Mouse (Mus musculus) G1E (cell line): Measurements from ENCODE around the gene Cers6. TPM values are rescaled to one million over a fixed set of nuclear protein-coding genes. Genes with fewer than 3 reads are reported as not detected.

Source experiments
- ATAC-seq: 2 replicates; pipeline ENCODE4 v1.8.0; 2016; ENCODE audit warnings: mild to moderate bottlenecking; ENCODE audit not compliant: insufficient number of reproducible peaks, poor library complexity, low FRiP score, severe bottlenecking; ENCODE audit errors: extremely low read depth
- DNase-seq: peaks from one replicate; pipeline ENCODE4 v3.0.0; 2012; ENCODE audit warnings: low spot score
- H3K27me3 ChIP-seq: 2 replicates; pipeline ENCODE4 v1.6.1; 2012; ENCODE audit warnings: mild to moderate bottlenecking, low read length, inconsistent platforms; ENCODE audit not compliant: insufficient read depth
- H3K36me3 ChIP-seq: replicated peaks from 2 replicates; pipeline ENCODE3; 2012; ENCODE audit warnings: mild to moderate bottlenecking, inconsistent platforms
- H3K4me1 ChIP-seq: 2 replicates; pipeline ENCODE4 v1.6.1; 2012; ENCODE audit warnings: low read depth, low read length, inconsistent platforms, mixed read lengths; ENCODE audit not compliant: insufficient read depth
- H3K4me3 ChIP-seq: 2 replicates; pipeline ENCODE4 v1.5.1; 2012; ENCODE audit warnings: low read depth, mild to moderate bottlenecking, inconsistent platforms, low read length, moderate library complexity, mixed read lengths
- H3K9me3 ChIP-seq: replicated peaks from 2 replicates; pipeline ENCODE4 v1.6.1; 2012; ENCODE audit warnings: inconsistent platforms
- CTCF ChIP-seq: IDR thresholded peaks from 2 replicates; pipeline ENCODE4 v1.5.1; 2012; ENCODE audit warnings: low read depth, low read length, inconsistent platforms, mixed read lengths
- GATA1 ChIP-seq: IDR thresholded peaks from 2 replicates; pipeline ENCODE4 v1.6.1; 2012; ENCODE audit warnings: borderline replicate concordance, low read length, inconsistent platforms, mixed read lengths
- GATA2 ChIP-seq: IDR thresholded peaks from 2 replicates; pipeline ENCODE4 v1.6.1; 2012; ENCODE audit warnings: low read depth, low read length, inconsistent platforms, borderline replicate concordance
- POLR2AphosphoS5 ChIP-seq: IDR thresholded peaks from 2 replicates; pipeline ENCODE4 v1.6.1; 2012; ENCODE audit warnings: low read depth, low read length, inconsistent platforms; ENCODE audit not compliant: insufficient replicate concordance
- TAL1 ChIP-seq: conservative IDR thresholded peaks from 2 replicates; pipeline ENCODE4 v1.6.1; 2012; ENCODE audit warnings: low read depth, low read length, inconsistent platforms, mixed read lengths
- polyA plus RNA-seq: library from polyadenylated mRNA; stranded (reverse); fragments of >175 nt; gene quantifications from 2 replicates; pipeline ENCODE4 v1.2.3, GENCODE M21; 2012
- total RNA-seq, 2 experiments: library from RNA; stranded (forward) in 1 of 2; stranded (reverse) in 1 of 2; fragments of 200-1000 nt in 1 of 2; fragments of >200 nt in 1 of 2; fragmentation: Nextera tagmentation in 1 of 2; gene quantifications; 2 replicates each; pipeline ENCODE4 v1.2.3; 2014 to 2017

The Cers6 gene
- total and polyA plus RNA-seq, 3 experiments, result 14.8 to 92.4 (median 55.7) TPM

DNA sequence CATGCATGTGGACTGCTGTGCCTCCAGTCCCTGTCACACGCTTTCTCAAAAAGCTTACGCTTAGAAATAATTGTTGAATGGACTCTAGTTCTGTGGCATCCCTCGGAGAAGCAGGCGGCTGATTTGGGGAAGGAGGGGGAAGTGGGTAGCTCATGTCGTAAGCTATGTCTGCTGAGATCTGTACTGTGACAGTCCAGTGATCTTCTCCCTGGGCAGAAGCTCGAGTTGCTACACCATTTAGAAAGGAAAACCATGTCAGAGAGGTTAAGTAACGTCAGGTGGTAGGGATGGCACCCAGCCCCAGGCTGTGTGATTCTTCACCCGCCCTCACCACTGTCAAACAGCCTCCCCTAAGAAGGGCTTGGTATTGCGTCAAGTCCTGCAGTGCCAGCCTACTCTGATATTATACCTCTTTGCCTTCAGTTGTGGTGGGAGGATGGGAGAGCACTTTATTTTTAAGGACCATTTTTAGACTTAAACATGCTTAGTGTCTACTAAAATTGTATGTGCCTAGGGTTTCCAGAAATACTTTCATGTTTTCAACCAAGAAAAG lies 154.0 kb downstream of the Cers6 start:
- TF ChIP-seq CTCF (no peak), GATA1 (no peak), TAL1 (no peak), GATA2 (no peak), POLR2AphosphoS5 (no peak)
- peaks cover 60% of the 10 kb centered on the region for H3K36me3 ChIP-seq
- H3K4me3 ChIP-seq, result no peak overlapping the region
- peaks cover 40% of the 10 kb centered on the region for H3K4me1 ChIP-seq
- H3K27me3 ChIP-seq, result no peaks in the 10 kb centered on the region
- no peak for DNase-seq
- no peaks in the 10 kb centered on the region for H3K9me3 ChIP-seq
- no peak for ATAC-seq

DNA sequence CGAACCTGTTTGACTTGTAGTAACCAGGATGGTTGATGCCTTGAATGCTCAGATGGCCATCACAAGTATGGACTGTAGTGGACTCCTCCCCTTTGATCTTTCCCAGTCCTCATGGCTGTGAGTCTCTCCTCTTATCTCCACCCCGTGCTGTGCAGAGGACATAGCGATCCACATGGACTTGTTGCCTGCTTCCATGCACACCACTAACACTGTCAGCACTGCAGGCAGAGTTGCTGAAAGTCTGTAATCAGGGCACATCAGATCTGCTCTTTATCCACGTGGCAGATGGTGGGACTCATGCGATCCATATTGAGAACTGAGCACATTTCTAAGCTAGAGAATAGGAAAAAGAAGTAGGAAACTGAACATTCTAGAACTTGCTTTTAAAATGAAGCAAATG lies 154.6 kb downstream of the Cers6 start:
- no peaks in the 10 kb centered on the region for H3K9me3 ChIP-seq
- peaks cover 58% of the 10 kb centered on the region for H3K36me3 ChIP-seq

DNA sequence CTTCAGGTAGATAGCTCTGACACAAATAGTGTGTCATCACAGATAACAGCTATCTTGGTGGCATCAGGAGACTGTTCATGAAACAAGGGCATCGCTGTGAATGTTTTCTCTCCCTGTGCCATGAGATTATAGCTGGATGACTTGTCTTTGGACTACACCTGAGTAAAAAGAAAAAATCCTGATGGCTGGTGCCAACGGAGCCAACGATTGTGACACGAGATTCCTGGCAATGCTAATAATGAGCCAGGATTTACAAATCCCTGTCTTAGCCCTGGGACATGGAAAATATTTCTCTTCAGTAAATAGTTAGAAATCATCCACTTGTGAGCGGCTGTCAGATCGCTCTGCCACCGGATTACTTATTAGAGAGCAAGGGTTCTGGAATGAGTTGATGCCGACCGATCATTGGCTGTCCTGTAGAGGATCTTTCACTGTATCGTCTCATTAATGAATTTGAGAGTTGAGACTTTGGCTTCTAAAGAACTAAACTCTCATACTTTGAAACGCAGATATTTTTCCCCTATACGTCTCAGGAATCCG lies 157.9 kb downstream of the Cers6 start:
- 0 out of 2 replicates have a peak, but pooled peaks have one; percentile 27 for TF ChIP-seq TAL1
- TF ChIP-seq POLR2AphosphoS5, result no peak
- H3K36me3 ChIP-seq, result peaks cover 42% of the 10 kb centered on the region
- H3K9me3 ChIP-seq, result no peaks in the 10 kb centered on the region
- H3K27me3 ChIP-seq, result no peaks in the 10 kb centered on the region
- no peak for DNase-seq
- ATAC-seq, result peak; percentile 18; the same call in 1 of the 2 replicates
- peaks cover 43% of the 10 kb centered on the region for H3K4me1 ChIP-seq
- no peak overlapping the region for H3K4me3 ChIP-seq

More for the DNA sequence above, 154.6 kb downstream of the Cers6 start:
- H3K4me1 ChIP-seq, result peaks cover 43% of the 10 kb centered on the region
- ATAC-seq, result no peak
- no peak for DNase-seq
- no peaks in the 10 kb centered on the region for H3K27me3 ChIP-seq
- TF ChIP-seq GATA1 (no peak), POLR2AphosphoS5 (no peak), GATA2 (no peak), TAL1 (no peak), CTCF (no peak)
- no peak overlapping the region for H3K4me3 ChIP-seq

DNA sequence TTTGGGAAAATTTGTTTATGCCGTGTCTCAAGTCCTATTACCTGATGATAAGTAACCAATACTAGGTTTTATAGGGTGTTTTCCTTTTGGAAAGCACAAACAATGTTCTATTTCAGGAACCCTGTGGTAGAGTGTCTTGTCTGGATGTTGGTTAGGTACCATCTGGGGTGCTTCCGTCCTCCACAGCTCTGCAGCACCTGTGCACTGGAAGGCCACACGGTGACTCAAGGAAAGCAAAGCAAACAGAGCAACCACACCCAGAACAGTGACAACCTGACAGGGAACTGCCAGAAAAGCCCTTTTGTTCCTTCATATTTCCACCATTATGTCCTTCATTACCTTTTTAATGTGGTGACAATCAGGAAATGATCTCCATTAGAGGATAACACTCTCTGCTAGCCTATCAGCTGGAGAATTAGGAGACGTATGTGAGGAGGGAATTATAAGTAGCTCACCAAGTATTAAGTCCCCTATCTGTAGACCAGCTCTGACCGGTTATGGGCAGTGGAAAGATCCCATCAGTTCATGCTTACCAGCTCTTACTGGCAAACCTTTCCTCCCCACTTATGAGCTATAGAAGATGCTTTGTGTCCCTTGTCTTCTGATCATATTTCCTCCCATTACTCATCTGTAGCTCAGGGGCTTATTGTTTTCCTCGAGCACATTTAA lies 158.7 kb downstream of the Cers6 start:
- Histone ChIP-seq H3K36me3 (peaks cover 41% of the 10 kb centered on the region), H3K4me1 (peaks cover 41% of the 10 kb centered on the region), H3K4me3 (no peak overlapping the region), H3K27me3 (no peaks in the 10 kb centered on the region), H3K9me3 (no peaks in the 10 kb centered on the region)
- TF ChIP-seq TAL1, result no peak
- no peak for TF ChIP-seq GATA1
- TF ChIP-seq POLR2AphosphoS5, result no peak
- no peak for DNase-seq
- ATAC-seq, result no peak

DNA sequence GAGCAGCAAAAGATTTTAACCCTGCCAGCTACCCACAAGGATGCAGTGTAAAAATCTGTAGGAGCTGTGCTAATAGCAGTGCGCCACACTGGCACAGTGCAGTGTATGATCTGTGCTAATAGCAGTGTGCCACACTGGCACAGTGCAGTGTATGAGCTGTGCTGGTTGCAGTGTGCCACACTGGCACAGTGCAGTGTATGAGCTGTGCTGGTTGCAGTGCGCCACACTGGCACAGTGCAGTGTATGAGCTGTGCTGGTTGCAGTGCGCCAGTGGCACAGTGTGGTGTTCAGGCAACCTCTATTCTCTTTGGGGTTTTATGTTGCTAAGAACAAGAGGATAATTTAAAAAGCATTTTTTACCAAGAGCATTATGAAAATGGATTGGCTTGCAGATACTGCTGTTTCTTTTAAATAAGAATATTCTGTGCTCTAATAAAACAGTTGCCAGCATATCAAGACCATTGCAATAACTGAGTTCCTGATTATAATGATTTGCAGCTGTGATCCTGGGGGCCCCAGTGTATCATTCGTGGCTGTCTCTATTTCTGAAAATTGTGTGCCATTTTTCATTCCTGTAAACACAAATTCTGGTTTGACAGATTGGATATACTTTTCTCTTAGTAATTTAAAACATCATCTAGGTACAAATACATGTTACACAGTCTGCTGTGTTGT lies 159.5 kb downstream of the Cers6 start:
- ATAC-seq (no peak), DNase-seq (no peak)
- Histone ChIP-seq H3K4me1 (peaks cover 35% of the 10 kb centered on the region), H3K36me3 (peaks cover 35% of the 10 kb centered on the region), H3K4me3 (no peak overlapping the region), H3K27me3 (no peaks in the 10 kb centered on the region), H3K9me3 (no peaks in the 10 kb centered on the region)
- no peak for TF ChIP-seq GATA2
- TF ChIP-seq POLR2AphosphoS5, result no peak

DNA sequence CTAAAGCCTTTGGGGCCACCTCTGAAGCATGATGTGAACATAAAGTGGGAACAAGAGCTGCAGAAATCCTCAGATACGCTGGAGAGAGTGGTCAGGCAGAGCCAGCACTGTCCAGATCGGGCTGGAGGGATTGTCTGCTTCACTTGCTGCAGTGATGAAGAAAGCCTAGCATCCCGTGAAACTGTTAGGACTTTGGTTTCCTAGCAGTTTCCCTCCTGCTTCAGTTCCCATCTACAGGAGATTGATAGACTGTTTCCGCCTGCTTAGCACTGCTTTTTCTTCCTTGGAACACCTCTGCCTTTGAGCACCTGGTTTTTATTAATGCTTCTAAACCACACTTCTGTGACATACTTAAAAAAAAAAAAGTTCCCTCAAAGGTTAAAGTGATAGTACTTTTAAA lies 160.3 kb downstream of the Cers6 start:
- DNase-seq, result no peak
- TF ChIP-seq GATA1 (no peak), POLR2AphosphoS5 (no peak), GATA2 (no peak), TAL1 (no peak), CTCF (no peak)
- Histone ChIP-seq H3K36me3 (peaks cover 29% of the 10 kb centered on the region), H3K27me3 (no peaks in the 10 kb centered on the region), H3K4me3 (no peak overlapping the region), H3K9me3 (no peaks in the 10 kb centered on the region), H3K4me1 (peaks cover 37% of the 10 kb centered on the region)
- no peak for ATAC-seq
